Mouse (Mus musculus) spleen, adult 2 months (tissue): Measurements from ENCODE around the gene Lrrc25.

Experiments
- CTCF ChIP-seq: fragments of 200-500 bp; IDR thresholded peaks from 2 replicates; pipeline ENCODE4 v1.5.1; 2011; ENCODE audit warnings: mild to moderate bottlenecking, inconsistent platforms; ENCODE audit not compliant: insufficient read depth, insufficient read length, insufficient replicate concordance; ENCODE audit errors: extremely low read depth
- POLR2A ChIP-seq: fragments of 200-500 bp; IDR thresholded peaks from 2 replicates; pipeline ENCODE4 v1.6.1; 2011; ENCODE audit warnings: low read depth, low read length, inconsistent platforms

GRCm38 (mm10) chr8:70622220-70622619 lies 6.3 kb downstream of the Lrrc25 start:
- TF ChIP-seq CTCF (no peak), POLR2A (no peak)
